Mouse (Mus musculus) heart, embryonic 10.5 days (tissue): Measurements from ENCODE around the gene U2surp. TPM values are rescaled to one million over a fixed set of nuclear protein-coding genes. Genes with fewer than 3 reads are reported as not detected.
A peak's percentile ranks its signal among the peaks of the same experiment; 100 is the strongest.

Experiments
- DNase-seq: peaks from one replicate; pipeline ENCODE4 v3.0.0-alpha.2; 2017; ENCODE audit warnings: low spot score
- H3K27ac ChIP-seq: fragments of 300-500 bp; sonication (generic); 2 replicates; pipeline ENCODE4 v1.5.1; 2016; ENCODE audit warnings: mild to moderate bottlenecking
- H3K27me3 ChIP-seq: fragments of 300-500 bp; sonication (generic); 2 replicates; pipeline ENCODE4 v1.6.1; 2016; ENCODE audit warnings: mild to moderate bottlenecking; ENCODE audit not compliant: poor library complexity, insufficient read depth, severe bottlenecking
- H3K36me3 ChIP-seq: fragments of 300-500 bp; sonication (generic); 2 replicates; pipeline ENCODE4 v1.6.1; 2016; ENCODE audit warnings: mild to moderate bottlenecking, moderate library complexity
- H3K4me1 ChIP-seq: fragments of 300-500 bp; sonication (generic); 2 replicates; pipeline ENCODE4 v1.6.1; 2016; ENCODE audit warnings: mild to moderate bottlenecking
- H3K4me3 ChIP-seq: fragments of 300-500 bp; sonication (generic); 2 replicates; pipeline ENCODE4 v1.5.1; 2016; ENCODE audit warnings: mild to moderate bottlenecking, moderate library complexity
- H3K9me3 ChIP-seq: fragments of 300-500 bp; sonication (generic); 2 replicates; pipeline ENCODE4 v1.6.1; 2016; ENCODE audit warnings: mild to moderate bottlenecking, moderate library complexity
- WGBS: fragments of 180-500 bp; shearing (Covaris S2); methylation state at CpG from one replicate; pipeline ENCODE4 v1.1.7; 2016; 5-methylcytosine and 5-hydroxymethylcytosine counted together
- polyA plus RNA-seq: library from polyadenylated mRNA; unstranded; fragments of >200 nt; fragmentation: Nextera tagmentation; extraction: Ambion mirVana; gene quantifications from 2 replicates; pipeline ENCODE4 v1.2.1, GENCODE M21; 2016

Gene U2surp
- polyA plus RNA-seq: 87.3 and 104 TPM in 2 replicates

- H3K4me3 ChIP-seq: peak within 1 kb of the TSS; percentile 89
- H3K27me3 ChIP-seq: no peaks in the 10 kb centered on the region
- H3K4me1 ChIP-seq: peaks cover 18% of the 10 kb centered on the region; the same call in 1 of the 2 replicates
- no peaks in the 10 kb centered on the region for H3K9me3 ChIP-seq
- peak within 1 kb of the TSS; percentile 97 for H3K27ac ChIP-seq
- under 1% methylated on average over 74 of the region's 74 CpGs for WGBS
- peak; percentile 98 for DNase-seq
- 0 out of 2 replicates have a peak, but pooled peaks cover 8% of the 10 kb centered on the region for H3K36me3 ChIP-seq
These were observed at the start of gene U2surp for GRCm38 (mm10) chr9:95511472-95512330. Gene U2surp, minus strand, starts transcription at chr9:95511996.

GRCm38 (mm10) chr9:95559936-95560735 is 48.3 kb upstream of the U2surp start:
- peaks cover 24% of the 10 kb centered on the region for H3K4me1 ChIP-seq
- H3K36me3 ChIP-seq: no peaks in the 10 kb centered on the region
- peaks cover 75% of the 10 kb centered on the region for H3K27me3 ChIP-seq
- H3K9me3 ChIP-seq: no peaks in the 10 kb centered on the region
- peak overlapping the region; percentile 76 for H3K27ac ChIP-seq
- H3K4me3 ChIP-seq: peak overlapping the region; percentile 79
- WGBS: 13% methylated on average over 78 of the region's 78 CpGs
- DNase-seq: no peak

DNA sequence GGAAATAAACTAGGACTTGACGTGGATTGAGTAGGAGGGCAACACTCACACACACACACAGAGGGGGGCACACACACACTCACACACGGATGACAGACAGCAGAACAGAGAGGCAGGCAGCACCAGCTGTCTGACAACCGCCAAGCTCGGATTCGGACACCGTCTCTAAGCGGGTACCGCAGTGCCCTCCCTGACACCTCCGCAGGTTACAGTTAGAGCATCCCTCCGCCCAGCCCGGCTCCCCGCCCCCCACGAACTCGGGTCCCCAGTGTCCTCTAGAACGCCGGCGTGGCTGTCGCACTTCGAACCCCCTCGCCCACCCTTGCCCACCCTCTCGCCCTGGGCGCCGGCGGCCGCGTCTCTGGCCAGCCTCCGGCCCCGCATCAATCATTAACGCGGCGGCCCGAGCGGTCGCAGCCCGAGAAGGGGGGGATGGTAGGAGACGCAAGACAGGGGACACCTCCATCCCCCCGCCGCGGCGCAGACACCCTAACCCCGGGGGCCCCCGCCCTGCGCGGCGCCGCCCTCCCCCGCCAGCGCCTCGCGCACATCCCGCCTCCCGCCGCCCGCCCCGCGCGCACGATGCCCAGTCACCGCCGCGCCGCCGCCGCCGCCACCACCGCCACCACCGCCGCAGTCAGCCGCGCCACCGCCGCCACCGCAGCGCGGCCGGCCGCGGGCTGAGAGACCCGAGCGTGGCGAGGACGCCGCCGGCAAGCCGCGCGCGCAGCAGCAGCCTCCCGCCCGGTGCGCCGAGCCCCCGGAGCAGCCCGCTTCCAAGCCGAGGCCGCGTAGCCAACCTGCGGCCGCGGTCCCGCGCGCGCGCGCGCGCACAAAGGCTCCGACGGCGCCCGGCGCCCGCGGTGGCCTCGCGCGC is 47.5 kb upstream of the U2surp start, which contains the start of gene Paqr9:
Gene Paqr9 (plus strand): TSS at position 599 of the 877 bp plus-strand sequence.
- DNase-seq: peak; percentile 71
- H3K27me3 ChIP-seq: peaks cover 81% of the 10 kb centered on the region
- H3K36me3 ChIP-seq: no peaks in the 10 kb centered on the region
- peak within 1 kb of the TSS; percentile 76 for H3K27ac ChIP-seq
- WGBS: 13% methylated on average over 113 of the region's 118 CpGs
- H3K4me3 ChIP-seq: peak within 1 kb of the TSS; percentile 79
- H3K9me3 ChIP-seq: no peaks in the 10 kb centered on the region
- H3K4me1 ChIP-seq: peaks cover 24% of the 10 kb centered on the region

DNA sequence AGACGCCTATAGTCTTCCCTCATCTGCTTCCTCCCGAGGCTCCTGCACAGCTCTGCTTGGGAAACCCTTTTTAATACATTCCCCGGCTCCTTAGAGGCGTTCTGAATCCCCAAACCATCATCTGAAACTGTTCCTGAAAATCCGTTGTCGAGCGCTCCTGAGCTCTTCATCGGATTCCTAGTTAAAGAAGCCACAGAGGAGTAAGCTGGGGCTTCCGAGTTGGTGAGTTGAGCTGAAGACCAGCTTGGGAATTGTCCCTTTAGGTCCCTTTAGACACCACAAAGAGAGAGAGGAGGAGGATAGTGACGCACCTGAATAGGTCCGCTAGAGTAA is 46.9 kb upstream of the U2surp start:
- WGBS: 13% methylated on average over 11 of the region's 11 CpGs
- peak; percentile 76 for DNase-seq
- no peak overlapping the region; the same call in 1 of the 2 replicates for H3K27ac ChIP-seq
- peaks cover 86% of the 10 kb centered on the region for H3K27me3 ChIP-seq
- H3K4me1 ChIP-seq: peaks cover 18% of the 10 kb centered on the region
- H3K9me3 ChIP-seq: no peaks in the 10 kb centered on the region
- H3K36me3 ChIP-seq: no peaks in the 10 kb centered on the region
- H3K4me3 ChIP-seq: peak overlapping the region; percentile 79

DNA sequence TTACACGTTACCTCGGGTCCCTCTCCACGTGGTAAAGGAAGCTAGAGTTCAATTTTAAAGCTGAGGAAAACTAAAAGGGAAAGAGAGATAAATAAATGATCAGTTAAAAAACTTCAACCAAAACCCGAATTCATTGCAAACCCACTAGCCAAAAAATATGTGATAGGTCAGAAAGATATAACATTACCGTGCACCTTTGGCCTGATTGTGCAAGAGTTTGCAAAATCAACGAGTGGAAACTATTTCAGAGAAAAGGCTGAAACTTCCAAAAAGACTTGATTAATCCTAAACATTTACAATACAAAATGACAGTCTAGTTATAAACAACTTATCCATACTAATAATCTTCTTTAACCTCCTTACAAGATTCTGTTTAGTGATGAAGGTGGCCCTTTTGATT is 45.9 kb upstream of the U2surp start:
- H3K27ac ChIP-seq: no peak overlapping the region
- DNase-seq: no peak
- H3K4me3 ChIP-seq: no peak overlapping the region
- peaks cover 87% of the 10 kb centered on the region for H3K27me3 ChIP-seq
- H3K4me1 ChIP-seq: peaks cover 18% of the 10 kb centered on the region
- H3K36me3 ChIP-seq: no peaks in the 10 kb centered on the region
- H3K9me3 ChIP-seq: no peaks in the 10 kb centered on the region
- WGBS: 60% methylated on average over 6 of the region's 6 CpGs

GRCm38 (mm10) chr9:95556067-95556512 is 44.3 kb upstream of the U2surp start:
- peaks cover 72% of the 10 kb centered on the region for H3K27me3 ChIP-seq
- WGBS: 73% methylated on average over 4 of the region's 4 CpGs

GRCm38 (mm10) chr9:95555233-95555740 is 43.5 kb upstream of the U2surp start:
- Histone ChIP-seq H3K36me3 (no peaks in the 10 kb centered on the region), H3K27ac (no peak overlapping the region), H3K4me1 (peaks cover 29% of the 10 kb centered on the region), H3K9me3 (no peaks in the 10 kb centered on the region), H3K4me3 (no peak overlapping the region), H3K27me3 (peaks cover 64% of the 10 kb centered on the region)
- WGBS: 64% methylated on average over 5 of the region's 5 CpGs
- no peak for DNase-seq

More at GRCm38 (mm10) chr9:95556067-95556512, 44.3 kb upstream of the U2surp start:
- no peak for DNase-seq
- peaks cover 27% of the 10 kb centered on the region for H3K4me1 ChIP-seq
- no peak overlapping the region for H3K27ac ChIP-seq
- no peak overlapping the region for H3K4me3 ChIP-seq
- H3K9me3 ChIP-seq: no peaks in the 10 kb centered on the region
- no peaks in the 10 kb centered on the region for H3K36me3 ChIP-seq

GRCm38 (mm10) chr9:95554231-95555221 is 42.7 kb upstream of the U2surp start:
- 79% methylated on average over 18 of the region's 18 CpGs for WGBS
- H3K27ac ChIP-seq: no peak overlapping the region

GRCm38 (mm10) chr9:95552175-95552705 is 40.4 kb upstream of the U2surp start:
- DNase-seq: no peak
- H3K36me3 ChIP-seq: no peaks in the 10 kb centered on the region
- H3K4me3 ChIP-seq: no peak overlapping the region
- peaks cover 22% of the 10 kb centered on the region for H3K4me1 ChIP-seq
- H3K9me3 ChIP-seq: no peaks in the 10 kb centered on the region
- peak overlapping the region; percentile 36; the same call in 1 of the 2 replicates for H3K27ac ChIP-seq
- 79% methylated on average over 10 of the region's 10 CpGs for WGBS
- peaks cover 33% of the 10 kb centered on the region for H3K27me3 ChIP-seq

More at GRCm38 (mm10) chr9:95554231-95555221, 42.7 kb upstream of the U2surp start:
- H3K36me3 ChIP-seq: no peaks in the 10 kb centered on the region
- H3K9me3 ChIP-seq: no peaks in the 10 kb centered on the region
- DNase-seq: no peak
- peaks cover 29% of the 10 kb centered on the region for H3K4me1 ChIP-seq
- no peak overlapping the region for H3K4me3 ChIP-seq
- peaks cover 56% of the 10 kb centered on the region for H3K27me3 ChIP-seq

DNA sequence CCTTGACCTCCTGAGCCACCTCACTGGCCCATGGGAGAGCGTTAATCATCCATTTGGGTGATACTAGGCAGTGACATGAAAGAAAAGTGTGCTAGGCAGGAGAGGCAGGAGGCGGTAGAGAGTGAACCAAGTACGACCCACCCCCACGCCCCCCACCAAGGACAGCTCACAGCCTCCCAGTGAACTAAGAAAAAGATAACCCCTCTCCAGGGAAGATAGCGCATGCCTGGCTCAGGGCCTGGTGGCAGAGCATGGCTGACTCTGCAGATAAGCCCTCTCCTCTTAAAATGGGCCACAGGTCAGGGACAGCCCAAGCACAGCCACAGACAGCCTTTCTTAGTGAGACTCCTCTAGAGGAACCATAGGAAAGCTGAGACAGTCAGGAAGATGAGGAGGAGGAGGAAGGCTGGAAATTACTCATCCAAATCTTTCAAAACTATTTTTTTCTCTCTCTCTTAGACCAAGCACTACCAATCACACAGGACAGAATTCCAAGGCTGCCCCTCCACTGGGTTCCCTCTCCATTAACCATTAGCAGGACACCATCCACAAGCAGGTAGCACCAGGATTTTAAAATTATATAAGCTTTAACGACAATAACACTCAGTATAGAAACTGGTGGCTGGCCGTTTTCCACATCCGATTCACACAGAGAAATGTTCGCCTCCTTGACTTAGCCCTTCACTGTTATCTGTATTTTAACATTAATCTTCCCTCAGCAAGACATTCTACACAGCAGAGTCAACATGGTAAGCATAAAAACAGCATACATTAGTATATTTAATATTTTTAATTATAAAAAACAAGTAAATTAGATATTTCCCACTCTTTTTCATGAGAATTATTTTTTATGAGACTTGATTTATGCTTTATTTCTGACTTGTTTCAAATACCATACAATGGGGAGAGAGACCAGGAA is 39.3 kb upstream of the U2surp start:
- H3K27ac ChIP-seq: peak overlapping the region; percentile 64
- H3K4me3 ChIP-seq: peak overlapping the region; percentile 18; the same call in 1 of the 2 replicates
- WGBS: 39% methylated on average over 9 of the region's 9 CpGs
- DNase-seq: peak; percentile 79
- H3K9me3 ChIP-seq: no peaks in the 10 kb centered on the region
- peaks cover 24% of the 10 kb centered on the region; the same call in 1 of the 2 replicates for H3K27me3 ChIP-seq
- no peaks in the 10 kb centered on the region for H3K36me3 ChIP-seq
- H3K4me1 ChIP-seq: peaks cover 22% of the 10 kb centered on the region
